Mouse (Mus musculus) heart, embryonic 10.5 days (tissue): Measurements from ENCODE around the gene Metap1d. TPM values are rescaled to one million over a fixed set of nuclear protein-coding genes. Genes with fewer than 3 reads are reported as not detected.

Experiments
- DNase-seq: peaks from one replicate; pipeline ENCODE4 v3.0.0-alpha.2; 2017; ENCODE audit warnings: low spot score
- H3K27ac ChIP-seq: fragments of 300-500 bp; sonication (generic); 2 replicates; pipeline ENCODE4 v1.5.1; 2016; ENCODE audit warnings: mild to moderate bottlenecking
- H3K27me3 ChIP-seq: fragments of 300-500 bp; sonication (generic); 2 replicates; pipeline ENCODE4 v1.6.1; 2016; ENCODE audit warnings: mild to moderate bottlenecking; ENCODE audit not compliant: poor library complexity, insufficient read depth, severe bottlenecking
- H3K36me3 ChIP-seq: fragments of 300-500 bp; sonication (generic); 2 replicates; pipeline ENCODE4 v1.6.1; 2016; ENCODE audit warnings: mild to moderate bottlenecking, moderate library complexity
- H3K4me1 ChIP-seq: fragments of 300-500 bp; sonication (generic); 2 replicates; pipeline ENCODE4 v1.6.1; 2016; ENCODE audit warnings: mild to moderate bottlenecking
- H3K4me3 ChIP-seq: fragments of 300-500 bp; sonication (generic); 2 replicates; pipeline ENCODE4 v1.5.1; 2016; ENCODE audit warnings: mild to moderate bottlenecking, moderate library complexity
- H3K9me3 ChIP-seq: fragments of 300-500 bp; sonication (generic); 2 replicates; pipeline ENCODE4 v1.6.1; 2016; ENCODE audit warnings: mild to moderate bottlenecking, moderate library complexity
- WGBS: fragments of 180-500 bp; shearing (Covaris S2); methylation state at CpG from one replicate; pipeline ENCODE4 v1.1.7; 2016; 5-methylcytosine and 5-hydroxymethylcytosine counted together
- polyA plus RNA-seq: library from polyadenylated mRNA; unstranded; fragments of >200 nt; fragmentation: Nextera tagmentation; extraction: Ambion mirVana; gene quantifications from 2 replicates; pipeline ENCODE4 v1.2.1, GENCODE M21; 2016

Gene Metap1d
- 29.0 and 31.6 TPM in 2 replicates for polyA plus RNA-seq

- Histone ChIP-seq H3K4me1 (peaks cover 4% of the 10 kb centered on the region; the same call in 1 of the 2 replicates), H3K27me3 (peaks cover 19% of the 10 kb centered on the region; the same call in 1 of the 2 replicates), H3K27ac (peak within 1 kb of the TSS; percentile 90), H3K9me3 (no peaks in the 10 kb centered on the region), H3K36me3 (no peaks in the 10 kb centered on the region), H3K4me3 (peak within 1 kb of the TSS; percentile 86)
- DNase-seq, result peak; percentile 98
- WGBS, result under 1% methylated on average over 61 of the region's 61 CpGs
Observed at GRCm38 (mm10) chr2:71453161-71453916, at the start of gene Metap1d. Gene Metap1d, plus strand, starts transcription at chr2:71453276.

- Histone ChIP-seq H3K36me3 (peaks cover 69% of the 10 kb centered on the region), H3K4me3 (no peak overlapping the region), H3K27me3 (no peaks in the 10 kb centered on the region), H3K27ac (no peak overlapping the region), H3K4me1 (no peaks in the 10 kb centered on the region), H3K9me3 (no peaks in the 10 kb centered on the region)
- 95% methylated on average over 1 of the region's 1 CpGs for WGBS
- DNase-seq, result no peak
Observed at GRCm38 (mm10) chr2:71405613-71406012, 47.5 kb upstream of the Metap1d start.

GRCm38 (mm10) chr2:71418760-71419280, 34.3 kb upstream of the Metap1d start:
- no peaks in the 10 kb centered on the region for H3K9me3 ChIP-seq
- H3K36me3 ChIP-seq, result peaks cover 64% of the 10 kb centered on the region
- no peak overlapping the region for H3K27ac ChIP-seq
- H3K4me3 ChIP-seq, result no peak overlapping the region
- H3K27me3 ChIP-seq, result no peaks in the 10 kb centered on the region
- 88% methylated on average over 3 of the region's 3 CpGs for WGBS
- no peak for DNase-seq
- H3K4me1 ChIP-seq, result no peaks in the 10 kb centered on the region

GRCm38 (mm10) chr2:71419408-71419807, 33.7 kb upstream of the Metap1d start:
- no peak for DNase-seq
- Histone ChIP-seq H3K36me3 (peaks cover 59% of the 10 kb centered on the region), H3K27ac (no peak overlapping the region), H3K27me3 (no peaks in the 10 kb centered on the region), H3K4me1 (no peaks in the 10 kb centered on the region), H3K9me3 (no peaks in the 10 kb centered on the region), H3K4me3 (no peak overlapping the region)
- 86% methylated on average over 3 of the region's 3 CpGs for WGBS

GRCm38 (mm10) chr2:71420895-71421425, 32.1 kb upstream of the Metap1d start:
- DNase-seq, result no peak
- no peaks in the 10 kb centered on the region for H3K4me1 ChIP-seq
- peaks cover 50% of the 10 kb centered on the region for H3K36me3 ChIP-seq
- no peak overlapping the region for H3K27ac ChIP-seq
- H3K4me3 ChIP-seq, result no peak overlapping the region
- H3K9me3 ChIP-seq, result no peaks in the 10 kb centered on the region
- 95% methylated on average over 9 of the region's 9 CpGs for WGBS
- no peaks in the 10 kb centered on the region for H3K27me3 ChIP-seq

GRCm38 (mm10) chr2:71424545-71424944, 28.5 kb upstream of the Metap1d start:
- Histone ChIP-seq H3K4me1 (no peaks in the 10 kb centered on the region), H3K36me3 (peaks cover 66% of the 10 kb centered on the region), H3K9me3 (no peaks in the 10 kb centered on the region), H3K27ac (no peak overlapping the region), H3K27me3 (no peaks in the 10 kb centered on the region), H3K4me3 (no peak overlapping the region)
- DNase-seq, result no peak
- 31% methylated on average over 4 of the region's 4 CpGs for WGBS

- no peak for DNase-seq
- 72% methylated on average over 4 of the region's 4 CpGs for WGBS
- H3K27ac ChIP-seq, result no peak overlapping the region
- no peaks in the 10 kb centered on the region for H3K27me3 ChIP-seq
- H3K4me3 ChIP-seq, result no peak overlapping the region
- no peaks in the 10 kb centered on the region for H3K9me3 ChIP-seq
- no peaks in the 10 kb centered on the region for H3K4me1 ChIP-seq
- H3K36me3 ChIP-seq, result peaks cover 75% of the 10 kb centered on the region
Observed at GRCm38 (mm10) chr2:71435440-71435839, 17.6 kb upstream of the Metap1d start.

- 0 out of 2 replicates have a peak, but pooled peaks cover 2% of the 10 kb centered on the region for H3K4me1 ChIP-seq
- WGBS, result 26% methylated on average over 2 of the region's 2 CpGs
- peaks cover 31% of the 10 kb centered on the region for H3K36me3 ChIP-seq
- no peak overlapping the region for H3K4me3 ChIP-seq
- no peak for DNase-seq
- 0 out of 2 replicates have a peak, but pooled peaks cover 4% of the 10 kb centered on the region for H3K27me3 ChIP-seq
- H3K9me3 ChIP-seq, result no peaks in the 10 kb centered on the region
- no peak overlapping the region for H3K27ac ChIP-seq
Observed at GRCm38 (mm10) chr2:71443376-71443775, 9.7 kb upstream of the Metap1d start.

GRCm38 (mm10) chr2:71445536-71446196, 7.4 kb upstream of the Metap1d start:
- DNase-seq, result no peak
- Histone ChIP-seq H3K27me3 (peaks cover 16% of the 10 kb centered on the region; the same call in 1 of the 2 replicates), H3K4me3 (no peak overlapping the region), H3K9me3 (no peaks in the 10 kb centered on the region), H3K4me1 (0 out of 2 replicates have a peak, but pooled peaks cover 2% of the 10 kb centered on the region), H3K36me3 (peaks cover 13% of the 10 kb centered on the region), H3K27ac (no peak overlapping the region)
- 57% methylated on average over 17 of the region's 17 CpGs for WGBS

GRCm38 (mm10) chr2:71449604-71450003, 3.5 kb upstream of the Metap1d start:
- H3K4me1 ChIP-seq, result peaks cover 6% of the 10 kb centered on the region; the same call in 1 of the 2 replicates
- H3K36me3 ChIP-seq, result no peaks in the 10 kb centered on the region
- H3K27ac ChIP-seq, result no peak overlapping the region
- WGBS, result 6% methylated on average over 2 of the region's 2 CpGs
- DNase-seq, result no peak
- no peaks in the 10 kb centered on the region for H3K9me3 ChIP-seq
- peaks cover 22% of the 10 kb centered on the region; the same call in 1 of the 2 replicates for H3K27me3 ChIP-seq
- H3K4me3 ChIP-seq, result no peak overlapping the region

- 55% methylated on average over 5 of the region's 5 CpGs for WGBS
- peaks cover 22% of the 10 kb centered on the region; the same call in 1 of the 2 replicates for H3K27me3 ChIP-seq
- H3K9me3 ChIP-seq, result no peaks in the 10 kb centered on the region
- no peak overlapping the region for H3K4me3 ChIP-seq
- H3K36me3 ChIP-seq, result no peaks in the 10 kb centered on the region
- H3K27ac ChIP-seq, result no peak overlapping the region
- DNase-seq, result no peak
- H3K4me1 ChIP-seq, result peaks cover 4% of the 10 kb centered on the region; the same call in 1 of the 2 replicates
Observed at GRCm38 (mm10) chr2:71451761-71452160, 1.3 kb upstream of the Metap1d start.

GRCm38 (mm10) chr2:71453917-71454260, 813 bp downstream of the Metap1d start:
- Histone ChIP-seq H3K27me3 (peaks cover 13% of the 10 kb centered on the region; the same call in 1 of the 2 replicates), H3K27ac (peak overlapping the region; percentile 90; the same call in 1 of the 2 replicates), H3K9me3 (no peaks in the 10 kb centered on the region), H3K4me1 (peaks cover 4% of the 10 kb centered on the region; the same call in 1 of the 2 replicates), H3K4me3 (peak overlapping the region; percentile 86), H3K36me3 (no peaks in the 10 kb centered on the region)
- DNase-seq, result no peak
- 41% methylated on average over 4 of the region's 4 CpGs for whole genome bisulfite sequencing

GRCm38 (mm10) chr2:71458624-71459023, 5.5 kb downstream of the Metap1d start:
- Histone ChIP-seq H3K9me3 (no peaks in the 10 kb centered on the region), H3K4me1 (peaks cover 9% of the 10 kb centered on the region), H3K36me3 (no peaks in the 10 kb centered on the region), H3K27ac (peak overlapping the region; percentile 52; the same call in 1 of the 2 replicates), H3K4me3 (no peak overlapping the region), H3K27me3 (no peaks in the 10 kb centered on the region)
- DNase-seq, result no peak
- WGBS, result 71% methylated on average over 13 of the region's 13 CpGs
